Mouse (Mus musculus) liver, adult (tissue): ENCODE data around the gene Slc9a4.

Experiments used
- GATA4 ChIP-seq: IDR thresholded peaks from 2 replicates; pipeline ENCODE4 v1.6.1; 2014; ENCODE audit warnings: mild to moderate bottlenecking, low read length; ENCODE audit not compliant: insufficient replicate concordance

Gene Slc9a4

DNA sequence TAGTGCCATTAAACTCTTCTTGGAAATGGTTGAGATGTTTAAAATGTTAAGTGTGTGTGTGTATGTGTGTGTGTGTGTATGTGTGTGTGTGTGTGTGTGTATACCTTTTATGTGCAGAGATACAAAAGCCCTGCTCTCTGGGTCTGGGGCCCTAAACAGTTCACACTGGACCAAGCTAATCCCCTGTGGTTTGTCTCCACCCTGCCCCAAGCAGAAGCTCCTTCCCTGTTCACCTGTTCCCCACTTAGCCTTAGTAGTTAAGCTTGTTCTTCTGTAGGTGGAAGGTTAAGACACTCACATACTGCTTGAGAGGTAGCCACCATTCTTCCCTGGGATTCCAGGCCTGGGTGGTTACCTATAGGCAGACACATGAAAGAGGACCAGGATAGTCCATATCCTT, 47.1 kb downstream of the Slc9a4 start:
- TF ChIP-seq GATA4, result no peak

GRCm38 (mm10) chr1:40628443-40628842, 48.6 kb downstream of the Slc9a4 start:
- no peak for TF ChIP-seq GATA4

- no peak for TF ChIP-seq GATA4
These were observed 52.7 kb downstream of the Slc9a4 start for GRCm38 (mm10) chr1:40632407-40633062.

GRCm38 (mm10) chr1:40634608-40635007, 54.7 kb downstream of the Slc9a4 start:
- TF ChIP-seq GATA4, result no peak

GRCm38 (mm10) chr1:40648234-40648633, 68.4 kb downstream of the Slc9a4 start:
- no peak for TF ChIP-seq GATA4

DNA sequence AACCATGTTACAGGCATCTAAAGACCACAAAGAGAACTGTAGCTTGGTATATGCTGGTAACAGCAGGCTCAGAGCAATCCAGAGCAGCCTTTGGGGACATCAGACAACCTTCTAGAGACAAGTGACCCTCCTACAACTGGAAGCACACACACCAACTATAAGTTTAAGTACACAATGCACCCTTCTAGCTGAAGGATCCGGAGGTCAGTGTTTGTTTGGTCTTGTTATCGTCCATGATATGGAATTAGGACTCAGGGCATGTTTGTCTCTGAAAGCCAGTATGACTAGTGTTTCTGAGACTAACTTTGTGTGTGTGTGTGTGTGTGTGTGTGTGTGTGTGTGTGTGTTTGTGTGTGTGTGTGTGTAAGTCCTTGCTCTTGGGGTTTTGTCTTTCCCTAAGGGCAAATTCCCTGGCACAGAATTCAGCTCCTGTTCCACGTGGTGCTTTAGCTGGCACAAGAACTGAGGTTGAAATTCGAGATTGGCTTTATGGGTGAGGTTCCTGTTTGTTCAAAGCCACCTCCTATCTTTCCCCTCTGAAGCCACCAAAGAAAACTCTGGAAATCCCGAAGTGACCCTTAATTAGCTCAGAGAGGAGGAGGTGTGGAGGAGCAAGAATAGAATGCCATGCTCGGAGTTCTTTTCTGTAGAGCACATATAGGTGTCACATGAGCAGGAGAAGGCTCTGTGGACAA, 71.1 kb downstream of the Slc9a4 start:
- no peak for TF ChIP-seq GATA4

DNA sequence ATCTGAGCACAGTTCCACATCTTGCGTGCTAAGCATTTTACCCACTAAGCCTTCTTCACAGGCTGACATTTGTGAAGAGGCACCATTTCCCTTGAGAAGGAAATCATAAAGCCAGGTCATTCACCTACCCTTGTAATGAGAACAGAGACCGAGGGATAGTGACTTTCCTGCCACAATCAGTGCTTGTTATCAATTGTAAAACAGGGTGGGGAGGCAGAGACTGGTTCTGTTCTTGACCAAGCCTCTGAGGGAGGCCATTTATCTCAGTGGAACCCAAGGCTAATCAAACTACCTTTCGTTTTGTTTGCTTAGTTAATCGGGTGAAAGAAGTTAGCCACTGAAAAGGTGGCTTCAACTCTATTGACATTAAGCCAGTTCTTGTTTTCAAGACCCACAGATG, 77.2 kb downstream of the Slc9a4 start:
- no peak for TF ChIP-seq GATA4

DNA sequence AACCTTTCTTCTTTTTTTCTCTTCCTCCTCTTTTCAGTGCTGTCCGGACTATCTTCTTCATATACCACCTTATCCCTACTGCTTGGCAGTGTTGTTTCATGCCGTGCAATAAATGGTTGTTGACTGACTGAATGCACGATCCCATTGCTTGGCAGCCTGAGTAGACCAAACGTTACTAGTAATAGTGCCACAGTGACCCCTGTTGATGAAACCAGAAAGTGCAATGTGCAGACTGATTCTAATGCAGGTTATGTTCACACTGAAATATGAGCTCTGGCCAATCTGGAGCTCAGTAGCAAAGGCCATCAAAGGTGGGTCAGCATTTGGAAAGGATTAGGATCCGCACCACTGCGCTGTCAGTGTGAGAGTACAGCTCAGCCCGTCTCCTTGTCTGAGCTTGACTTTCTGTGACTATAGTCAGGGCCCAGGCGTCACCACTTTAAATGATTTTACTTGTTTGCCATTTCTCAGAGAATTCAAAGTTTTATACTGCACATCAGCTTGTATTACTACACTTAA, 78.2 kb downstream of the Slc9a4 start:
- no peak for TF ChIP-seq GATA4

GRCm38 (mm10) chr1:40659017-40659416, 79.1 kb downstream of the Slc9a4 start:
- no peak for TF ChIP-seq GATA4

GRCm38 (mm10) chr1:40659496-40659895, 79.6 kb downstream of the Slc9a4 start:
- no peak for TF ChIP-seq GATA4

GRCm38 (mm10) chr1:40660838-40661237, 81.0 kb downstream of the Slc9a4 start:
- TF ChIP-seq GATA4, result no peak

DNA sequence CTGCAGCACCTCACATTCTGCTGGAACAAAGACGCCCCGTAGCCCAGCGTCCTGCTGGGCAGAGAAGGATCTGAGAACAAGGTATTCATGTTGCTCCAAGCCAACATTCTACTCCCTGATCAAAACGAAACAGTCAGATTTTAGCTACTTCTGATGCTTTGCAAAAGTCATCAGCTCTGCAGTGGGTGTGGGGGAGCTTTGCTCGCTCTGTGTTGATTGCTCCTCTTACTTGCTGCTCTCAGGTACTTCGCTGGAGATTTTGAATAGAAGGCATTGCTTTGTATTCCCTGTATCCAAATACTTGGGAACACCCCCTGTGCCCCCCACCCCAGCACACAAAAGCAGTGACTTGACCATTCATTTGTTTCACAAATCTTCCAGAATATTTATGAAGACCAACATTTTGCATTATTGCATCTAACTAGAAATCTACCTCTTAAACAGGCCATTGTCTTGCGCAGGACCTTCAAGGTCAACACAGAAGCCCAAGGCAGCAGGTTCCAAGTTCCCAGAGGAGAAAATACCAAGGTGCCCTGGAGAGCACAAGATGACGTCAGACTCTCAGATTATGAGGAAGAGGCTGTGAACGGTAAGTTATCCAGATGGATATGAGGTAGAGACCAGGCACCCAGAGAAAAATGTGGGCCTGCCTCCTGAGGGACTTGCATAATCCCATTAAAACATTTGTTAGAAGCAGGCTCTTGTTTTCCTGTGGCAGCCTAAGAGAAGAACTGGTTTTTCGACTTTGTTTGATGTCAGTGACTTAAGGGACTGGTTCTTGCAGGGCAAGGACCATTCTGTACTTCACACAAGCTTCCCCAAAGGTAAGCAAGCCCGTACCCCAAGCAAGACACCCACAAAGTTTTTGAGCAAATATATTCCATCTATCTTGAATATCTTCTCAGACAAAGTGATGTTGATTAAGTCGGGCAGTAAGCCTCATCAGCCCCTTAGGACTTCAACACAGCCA, 85.8 kb downstream of the Slc9a4 start:
- no peak for TF ChIP-seq GATA4

GRCm38 (mm10) chr1:40670025-40670424, 90.1 kb downstream of the Slc9a4 start:
- no peak for TF ChIP-seq GATA4

- no peak for TF ChIP-seq GATA4
These were observed 91.6 kb downstream of the Slc9a4 start for GRCm38 (mm10) chr1:40671490-40671889.

DNA sequence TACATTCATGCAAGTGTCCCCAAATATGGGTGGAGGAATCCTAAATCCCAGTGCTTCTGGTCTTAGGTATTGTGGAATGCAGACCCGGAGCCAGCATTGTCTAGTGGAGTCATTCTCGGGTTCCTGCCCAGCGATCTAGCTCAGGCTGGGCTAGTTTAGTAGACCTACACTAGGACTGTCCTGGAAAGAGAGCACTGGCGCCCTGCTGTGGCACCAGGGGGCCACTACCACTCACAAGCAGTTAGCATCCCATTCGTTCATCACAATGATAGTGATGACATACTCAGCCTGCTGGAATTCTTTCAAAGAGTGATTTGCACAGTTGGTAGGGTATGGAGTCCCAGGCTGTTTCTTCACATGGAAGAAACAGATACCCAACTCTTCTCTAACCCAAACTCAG, 97.4 kb downstream of the Slc9a4 start:
- no peak for TF ChIP-seq GATA4
